Comparison of ENCODE assay signal across 11 mouse cellular contexts in genomic region chr16:57421680-57422417, GRCm38 (mm10).
DNase-seq lines count a peak whose midpoint lies in the region; ATAC-seq and TF ChIP-seq lines count a peak whose summit lies in the region.
"Had no signal": no experiment of that assay in that cellular context is flagged by ENCODE, and none has a peak within 500 bp of the region (broad histone marks: within the 10 kb centered on the region; RNA-seq: fewer than 3 reads in every experiment).

No protein-coding gene starts in this region.

- DNase-seq in heart, adult 11 months = peak; percentile 87
- DNase-seq in heart, postnatal 25 days (ENCODE audit: low spot score) = no peak
- no peak for DNase-seq in neural tube, embryonic 10.5 days (ENCODE audit: extremely low spot score, low spot score)
- no peak for DNase-seq in layer of hippocampus, adult 2 months (ENCODE audit: low spot score in 2 of 2)
- DNase-seq in left cerebral cortex, postnatal 4 days = no peak
- DNase-seq: adrenal gland, postnatal 36 days; right cerebral cortex, postnatal 14 days had no signal

- intact Hi-C loops in heart, postnatal 25 days (cut with DNase I) = loop anchor here (5.0 kb wide), 1 partner anchor 130 kb away; no protein-coding TSS in a partner anchor
- intact Hi-C loops in left cerebral cortex, postnatal 4 days (cut with DNase I) = no loop called here

- peaks cover 29% of the 10 kb centered on the region for H3K4me1 ChIP-seq in neural tube, embryonic 13.5 days (replicated peaks)
- peaks cover 18% of the 10 kb centered on the region; the same call in 1 of the 2 replicates for H3K4me1 ChIP-seq in kidney, embryonic 14.5 days (ENCODE audit: control insufficient read depth, insufficient read depth, low read length)
- H3K4me1 ChIP-seq in stomach, embryonic 14.5 days (ENCODE audit: control insufficient read depth, insufficient read depth, low read length) = peaks cover 29% of the 10 kb centered on the region

- H3K9me3 ChIP-seq in neural tube, embryonic 13.5 days = no peaks in the 10 kb centered on the region
- H3K9me3 ChIP-seq in kidney, embryonic 14.5 days (ENCODE audit: control insufficient read depth, low read length) = no peaks in the 10 kb centered on the region
- H3K9me3 ChIP-seq in stomach, embryonic 14.5 days (ENCODE audit: control insufficient read depth, low read depth, low read length) = no peaks in the 10 kb centered on the region
- H3K9me3 ChIP-seq: embryonic facial prominence, embryonic 12.5 days had no signal

- H3K9ac ChIP-seq in neural tube, embryonic 13.5 days = no peak overlapping the region
- no peak overlapping the region for H3K9ac ChIP-seq in kidney, embryonic 14.5 days (ENCODE audit: low read depth, low read length)
- no peak overlapping the region for H3K9ac ChIP-seq in stomach, embryonic 14.5 days (replicated peaks; ENCODE audit: low read depth, low read length)
- H3K9ac ChIP-seq: embryonic facial prominence, embryonic 12.5 days had no signal

- H3K4me2 ChIP-seq in neural tube, embryonic 13.5 days = no peak overlapping the region
- no peak overlapping the region for H3K4me2 ChIP-seq in kidney, embryonic 14.5 days (replicated peaks; ENCODE audit: low read depth, low read length)
- H3K4me2 ChIP-seq in stomach, embryonic 14.5 days (replicated peaks; ENCODE audit: low read depth, low read length) = no peak overlapping the region
- H3K4me2 ChIP-seq: embryonic facial prominence, embryonic 12.5 days had no signal

- H3K4me3 ChIP-seq in neural tube, embryonic 13.5 days = no peak overlapping the region
- no peak overlapping the region for H3K4me3 ChIP-seq in kidney, embryonic 14.5 days (ENCODE audit: low read length)
- H3K4me3 ChIP-seq in stomach, embryonic 14.5 days (ENCODE audit: low read depth, low read length) = no peak overlapping the region
- H3K4me3 ChIP-seq in layer of hippocampus, adult 2 months = no peak overlapping the region
- H3K4me3 ChIP-seq: embryonic facial prominence, embryonic 12.5 days had no signal

- H3K27ac ChIP-seq in neural tube, embryonic 13.5 days (replicated peaks) = peak overlapping the region; percentile 18; the same call in 1 of the 2 replicates
- H3K27ac ChIP-seq in kidney, embryonic 14.5 days (ENCODE audit: low read depth, low read length) = peak overlapping the region; percentile 75; the same call in 1 of the 2 replicates
- H3K27ac ChIP-seq in stomach, embryonic 14.5 days (ENCODE audit: low read length) = peak overlapping the region; percentile 17; the same call in 1 of the 2 replicates
- H3K27ac ChIP-seq in layer of hippocampus, adult 2 months = no peak overlapping the region
- H3K27ac ChIP-seq: embryonic facial prominence, embryonic 12.5 days had no signal

- WGBS in neural tube, embryonic 13.5 days = 37% methylated on average over 7 of the region's 7 CpGs
- WGBS in kidney, embryonic 14.5 days = 54% methylated on average over 7 of the region's 7 CpGs
- WGBS in stomach, embryonic 14.5 days = 54% methylated on average over 7 of the region's 7 CpGs

- H3K27me3 ChIP-seq in neural tube, embryonic 13.5 days = no peaks in the 10 kb centered on the region
- no peaks in the 10 kb centered on the region for H3K27me3 ChIP-seq in kidney, embryonic 14.5 days (ENCODE audit: control insufficient read depth, insufficient read depth, low read length)
- no peaks in the 10 kb centered on the region for H3K27me3 ChIP-seq in stomach, embryonic 14.5 days (ENCODE audit: control insufficient read depth, insufficient read depth, low read length)
- H3K27me3 ChIP-seq: embryonic facial prominence, embryonic 12.5 days had no signal

- H3K36me3 ChIP-seq in neural tube, embryonic 13.5 days = no peaks in the 10 kb centered on the region
- H3K36me3 ChIP-seq in kidney, embryonic 14.5 days (ENCODE audit: control insufficient read depth, insufficient read depth, low read length) = no peaks in the 10 kb centered on the region
- no peaks in the 10 kb centered on the region for H3K36me3 ChIP-seq in stomach, embryonic 14.5 days (ENCODE audit: control insufficient read depth, insufficient read depth, low read length)
- H3K36me3 ChIP-seq: embryonic facial prominence, embryonic 12.5 days had no signal

- ATAC-seq in neural tube, embryonic 13.5 days (ENCODE audit: low read depth) = peak; percentile 60
- no peak for ATAC-seq in kidney, embryonic 14.5 days (ENCODE audit: low FRiP score, low TSS enrichment)
- no peak for ATAC-seq in stomach, embryonic 14.5 days (ENCODE audit: insufficient number of reproducible peaks, insufficient read depth, low FRiP score, low read depth)

- no peak for TF ChIP-seq CTCF in layer of hippocampus, adult 2 months (conservative IDR thresholded peaks at IDR 0.05)
